Mouse (Mus musculus) v-Abl transformed pro-B cells (cell line): ENCODE measurements around the gene Fam219b.

Experiments used
- in situ Hi-C, 2 experiments: fragments of 400-800 bp; cut with MboI; formaldehyde crosslinking; loops; one replicate each; pipeline ENCODE4 v1.15.1; 2025; ENCODE audit not compliant: unreplicated experiment in 2 of 2

The Fam219b gene

GRCm38 (mm10) chr9:57558625-57559024 is 21.3 kb downstream of the Fam219b start:
- in situ Hi-C loops = no loop called here

DNA sequence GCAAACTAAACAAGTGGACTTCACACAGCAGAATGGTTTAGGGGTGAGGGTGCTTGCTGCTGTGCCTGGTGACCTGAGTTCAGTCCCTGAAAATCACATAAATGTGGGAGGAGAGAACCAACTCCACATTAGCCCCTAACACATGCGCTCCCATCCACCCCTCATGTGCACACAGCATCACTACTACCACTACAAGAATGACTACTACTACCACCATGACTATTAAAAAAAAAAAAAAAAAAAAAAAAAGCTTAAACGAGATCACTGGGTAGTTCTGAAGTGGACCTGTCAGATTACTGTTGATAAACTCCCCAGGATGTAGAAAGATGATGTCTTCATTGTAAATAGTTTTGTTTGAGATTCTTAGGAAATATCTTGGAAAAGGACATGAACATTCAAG is 22.2 kb downstream of the Fam219b start:
- in situ Hi-C loops = no loop called here

GRCm38 (mm10) chr9:57560263-57560662 is 22.9 kb downstream of the Fam219b start:
- in situ Hi-C loops = no loop called here

- in situ Hi-C loops = no loop called here
Measured at GRCm38 (mm10) chr9:57560861-57561710, 23.8 kb downstream of the Fam219b start, which contains the start of gene Scamp2. Gene Scamp2, plus strand, starts transcription at chr9:57560943.

GRCm38 (mm10) chr9:57561711-57562099 is 24.4 kb downstream of the Fam219b start:
- in situ Hi-C loops = no loop called here

GRCm38 (mm10) chr9:57562896-57563372 is 25.6 kb downstream of the Fam219b start:
- in situ Hi-C loops = no loop called here

GRCm38 (mm10) chr9:57564609-57565008 is 27.3 kb downstream of the Fam219b start:
- in situ Hi-C loops = no loop called here

- in situ Hi-C loops = no loop called here
Measured at GRCm38 (mm10) chr9:57565741-57566221, 28.5 kb downstream of the Fam219b start.

DNA sequence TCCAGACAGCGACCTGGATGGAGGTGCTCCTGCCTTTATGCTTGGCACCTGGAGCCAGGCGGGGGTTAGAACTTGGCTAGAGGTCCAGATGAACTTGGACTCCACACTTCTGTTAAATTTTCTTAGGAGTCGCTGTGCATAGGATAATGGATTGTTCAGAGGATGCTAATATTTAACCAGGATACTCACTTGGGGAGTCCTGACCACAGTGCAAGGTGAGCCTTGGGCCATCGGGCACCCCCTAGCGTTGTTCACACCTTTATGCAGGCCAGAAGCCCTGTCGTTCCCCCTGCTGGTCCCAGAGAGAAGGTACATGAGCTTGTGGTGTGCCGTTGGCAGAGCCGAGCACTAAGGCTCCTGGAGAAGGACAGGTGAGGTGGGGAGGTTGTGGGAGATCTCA is 29.5 kb downstream of the Fam219b start:
- in situ Hi-C loops = no loop called here

- in situ Hi-C loops = no loop called here
Measured at GRCm38 (mm10) chr9:57568500-57568899, 31.2 kb downstream of the Fam219b start.

- in situ Hi-C loops = no loop called here
Measured at GRCm38 (mm10) chr9:57574397-57574796, 37.1 kb downstream of the Fam219b start.

GRCm38 (mm10) chr9:57575577-57575976 is 38.2 kb downstream of the Fam219b start:
- in situ Hi-C loops = loop anchor here in 1 of 2 experiments (25.0 kb wide), 1 partner anchor 937 kb away; no protein-coding TSS in a partner anchor

- in situ Hi-C loops = loop anchor here in 1 of 2 experiments (25.0 kb wide), 1 partner anchor 935 kb away; no protein-coding TSS in a partner anchor
Measured at GRCm38 (mm10) chr9:57577144-57577849, 40.0 kb downstream of the Fam219b start.

DNA sequence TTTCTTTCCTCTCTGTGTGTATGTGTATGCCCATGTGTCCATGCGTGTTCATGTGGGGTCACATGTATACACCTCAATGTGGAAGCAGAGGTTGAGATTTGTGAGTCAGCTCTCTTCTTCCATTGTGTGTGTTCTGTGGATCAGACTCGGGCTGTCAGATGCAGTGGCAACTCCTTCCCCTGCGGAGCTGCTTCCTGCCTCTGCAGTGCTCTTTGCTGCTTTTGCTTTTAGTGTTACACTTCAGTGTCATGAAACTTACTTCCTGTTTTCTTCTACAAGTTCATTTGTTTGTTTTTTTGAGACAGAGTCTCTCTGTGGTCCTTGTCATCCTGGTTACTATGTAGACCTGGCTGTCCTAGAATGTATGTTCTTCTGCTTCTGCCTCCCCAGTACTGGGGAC is 47.7 kb downstream of the Fam219b start:
- in situ Hi-C loops = loop anchor here in 1 of 2 experiments (25.0 kb wide), 1 partner anchor 927 kb away; no protein-coding TSS in a partner anchor

DNA sequence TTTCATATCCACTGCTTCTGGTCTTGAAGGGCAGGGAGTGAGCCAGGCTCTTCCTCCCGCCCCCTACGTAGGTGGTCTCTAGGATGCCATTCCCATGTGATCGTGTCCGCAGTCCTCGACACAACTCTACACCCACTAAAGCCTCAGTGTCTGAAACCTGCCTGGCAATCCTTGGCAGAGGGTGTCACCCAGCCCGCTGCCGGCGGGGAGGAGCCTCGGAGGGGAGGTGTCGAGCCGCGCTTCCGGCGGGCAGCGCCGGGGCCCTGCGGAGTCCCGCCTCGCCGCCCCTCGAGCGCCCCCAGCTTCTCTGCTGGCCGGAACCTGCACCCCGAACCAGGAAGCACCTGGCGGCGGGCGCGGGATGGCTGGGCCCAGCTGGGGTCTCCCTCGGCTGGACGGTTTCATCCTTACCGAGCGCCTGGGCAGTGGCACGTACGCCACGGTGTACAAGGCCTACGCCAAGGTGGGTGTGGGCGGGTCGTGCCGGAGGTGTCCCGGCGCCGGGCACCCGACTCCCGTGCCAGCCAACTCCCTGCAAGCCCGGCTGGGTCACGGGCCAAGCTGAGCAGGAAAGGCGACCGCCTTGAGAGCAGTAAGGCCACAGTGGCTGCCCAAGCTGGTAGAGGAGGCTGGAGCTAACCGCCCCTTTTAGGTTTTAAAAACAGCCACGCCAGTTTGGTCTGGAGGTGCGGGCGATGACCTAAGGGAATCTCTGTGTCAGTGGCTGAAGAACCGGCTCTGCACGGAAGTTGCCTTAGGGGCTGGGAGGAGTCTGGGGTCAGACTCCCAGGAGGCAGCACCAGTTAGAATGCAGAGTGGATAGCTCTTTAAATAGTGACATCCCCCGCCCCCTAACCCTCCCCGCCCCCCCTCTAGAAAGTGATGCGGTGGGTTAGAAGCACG is 52.1 kb downstream of the Fam219b start, which contains the start of gene Ulk3:
Gene Ulk3, plus strand, starts transcription at position 229 of the 903 bp plus-strand sequence.
- in situ Hi-C loops = loop anchor here (5.0 to 25.0 kb wide), 2 partner anchors 68 to 923 kb away; no protein-coding TSS in a partner anchor

DNA sequence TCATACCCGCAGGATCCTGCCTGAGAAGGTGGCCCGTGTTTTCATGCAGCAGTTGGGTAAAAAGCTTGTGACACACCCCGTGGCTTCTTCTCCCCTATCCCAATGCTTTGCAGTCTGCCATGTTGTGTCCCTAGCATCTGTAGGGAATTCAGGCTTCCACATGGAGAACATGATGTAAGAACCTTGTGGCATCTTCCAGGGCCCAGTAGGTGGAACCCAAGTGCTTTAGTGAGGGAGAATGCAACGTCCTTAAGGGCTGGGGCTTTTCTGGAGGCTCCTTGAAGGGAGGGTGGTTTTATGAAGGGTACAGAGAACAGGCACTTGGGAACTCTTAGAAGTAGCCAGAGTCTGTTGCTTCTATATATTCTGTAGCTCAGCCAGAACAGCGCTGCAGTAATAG is 53.4 kb downstream of the Fam219b start:
- in situ Hi-C loops = loop anchor here (5.0 to 25.0 kb wide), 2 partner anchors 67 to 922 kb away; no protein-coding TSS in a partner anchor
